Mouse (Mus musculus): Measurements from ENCODE around the gene Srebf1.

Srebf1 gene

GRCm38 (mm10) chr11:60233235-60233634, 10.9 kb upstream of the Srebf1 start:
- DNase-seq, result no peak

- DNase-seq, result no peak
These were observed 10.2 kb upstream of the Srebf1 start for GRCm38 (mm10) chr11:60232441-60233058.

GRCm38 (mm10) chr11:60231951-60232350, 9.6 kb upstream of the Srebf1 start:
- DNase-seq, result no peak

- DNase-seq, result no peak
These were observed 8.9 kb upstream of the Srebf1 start for GRCm38 (mm10) chr11:60231326-60231725.

GRCm38 (mm10) chr11:60230512-60230911, 8.1 kb upstream of the Srebf1 start:
- DNase-seq, result no peak

- DNase-seq, result peak; percentile 56 to 80
These were observed 7.4 kb upstream of the Srebf1 start for GRCm38 (mm10) chr11:60229821-60230220.

- no peak for DNase-seq
These were observed 6.1 kb upstream of the Srebf1 start for GRCm38 (mm10) chr11:60228525-60228924.

- DNase-seq, result no peak
These were observed 3.5 kb upstream of the Srebf1 start for GRCm38 (mm10) chr11:60225874-60226273.

GRCm38 (mm10) chr11:60224676-60225075, 2.3 kb upstream of the Srebf1 start:
- DNase-seq, result no peak

GRCm38 (mm10) chr11:60222085-60222468, 304 bp downstream of the Srebf1 start:
- no peak for DNase-seq

GRCm38 (mm10) chr11:60221425-60221824, 956 bp downstream of the Srebf1 start:
- no peak for DNase-seq

GRCm38 (mm10) chr11:60220291-60220804, 2.0 kb downstream of the Srebf1 start:
- peak; percentile 88 to 95 for DNase-seq

GRCm38 (mm10) chr11:60219609-60220008, 2.8 kb downstream of the Srebf1 start:
- no peak for DNase-seq

- DNase-seq, result no peak
These were observed 4.9 kb downstream of the Srebf1 start for GRCm38 (mm10) chr11:60217467-60217866.

GRCm38 (mm10) chr11:60216671-60217070, 5.7 kb downstream of the Srebf1 start:
- no peak for DNase-seq

- DNase-seq, result no peak
These were observed 9.1 kb downstream of the Srebf1 start for GRCm38 (mm10) chr11:60213266-60213665.

- no peak for DNase-seq
These were observed 10.6 kb downstream of the Srebf1 start for GRCm38 (mm10) chr11:60211761-60212160.

- DNase-seq, result no peak
These were observed 11.2 kb downstream of the Srebf1 start for GRCm38 (mm10) chr11:60211152-60211551.

GRCm38 (mm10) chr11:60210305-60210724, 12.1 kb downstream of the Srebf1 start:
- DNase-seq, result peak; percentile 96

- no peak for DNase-seq
These were observed 12.5 kb downstream of the Srebf1 start for GRCm38 (mm10) chr11:60209933-60210249.

GRCm38 (mm10) chr11:60209217-60209932, 13.0 kb downstream of the Srebf1 start:
- peak; percentile 80 to 86 for DNase-seq

GRCm38 (mm10) chr11:60208712-60209111, 13.7 kb downstream of the Srebf1 start:
- no peak for DNase-seq

- peak in 1 of 2 experiments; percentile 36 for DNase-seq
These were observed 14.2 kb downstream of the Srebf1 start for GRCm38 (mm10) chr11:60208201-60208600.

- no peak for DNase-seq
These were observed 16.2 kb downstream of the Srebf1 start for GRCm38 (mm10) chr11:60206207-60206606.

- DNase-seq, result no peak
These were observed 17.4 kb downstream of the Srebf1 start for GRCm38 (mm10) chr11:60205026-60205425.
